Mouse (Mus musculus) thymus, adult 2 months (tissue): ENCODE results near the gene Olfr1410.

ENCODE experiments used
- CTCF ChIP-seq: fragments of 200-500 bp; IDR thresholded peaks from 2 replicates; pipeline ENCODE4 v1.5.1; 2012; ENCODE audit warnings: mild to moderate bottlenecking, control low read depth, low read length, moderate library complexity, borderline replicate concordance; ENCODE audit not compliant: control insufficient read depth, poor library complexity, insufficient read depth; ENCODE audit errors: extremely low read depth
- POLR2A ChIP-seq: fragments of 200-500 bp; IDR thresholded peaks from 2 replicates; pipeline ENCODE4 v1.6.1; 2012; ENCODE audit warnings: mild to moderate bottlenecking, low read length, control low read depth, moderate library complexity; ENCODE audit not compliant: control insufficient read depth, poor library complexity, insufficient read depth; ENCODE audit errors: extremely low read depth

DNA sequence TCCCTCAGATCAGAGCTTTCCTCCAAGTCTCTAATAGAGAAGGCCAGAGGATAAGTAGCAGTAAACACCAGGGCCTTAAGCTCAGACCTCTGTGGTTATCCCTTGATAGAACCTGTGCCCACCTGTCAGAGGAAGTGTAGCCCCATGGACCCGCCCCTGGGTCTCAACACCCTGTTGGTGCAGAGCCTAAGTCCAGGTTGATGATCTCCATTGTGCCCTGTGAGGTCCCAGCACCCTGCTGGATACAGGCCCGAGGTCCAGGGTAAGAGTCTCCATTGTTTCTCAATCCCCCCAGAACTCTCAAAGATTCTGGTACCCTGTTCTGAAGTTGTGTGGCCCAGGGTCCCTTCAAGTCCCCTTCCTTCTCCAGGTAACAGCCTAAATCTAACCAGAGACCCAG, 40.5 kb downstream of the Olfr1410 start:
- TF ChIP-seq CTCF, result no peak
- TF ChIP-seq POLR2A, result no peak
